Mouse (Mus musculus) C2C12 (cell line): ENCODE results near the gene Rbm28. TPM values are rescaled to one million over a fixed set of nuclear protein-coding genes. Genes with fewer than 3 reads are reported as not detected.
A peak's percentile ranks its signal among the peaks of the same experiment; 100 is the strongest.

Source experiments
- H3K27me3 ChIP-seq: one replicate; pipeline ENCODE4 v1.6.1; 2011; ENCODE audit not compliant: control insufficient read depth, insufficient read depth, insufficient read length
- H3K36me3 ChIP-seq: one replicate; pipeline ENCODE4 v1.6.1; 2011; ENCODE audit not compliant: control insufficient read depth, insufficient read depth
- H3K4me3 ChIP-seq: one replicate; pipeline ENCODE4 v1.5.1; 2011; ENCODE audit warnings: mild to moderate bottlenecking, control low read depth; ENCODE audit not compliant: poor library complexity, insufficient read depth, severe bottlenecking
- H3K79me2 ChIP-seq: one replicate; pipeline ENCODE4 v1.6.1; 2011; ENCODE audit not compliant: control insufficient read depth, insufficient read depth
- H3K79me3 ChIP-seq: one replicate; pipeline ENCODE4 v1.6.1; 2011; ENCODE audit warnings: low read depth, control low read depth
- H3ac ChIP-seq: one replicate; pipeline ENCODE3; 2011; ENCODE audit warnings: low read depth; ENCODE audit not compliant: control insufficient read depth, insufficient read length
- CEBPB ChIP-seq: IDR thresholded peaks from one replicate; pipeline ENCODE4 v1.6.1; 2011; ENCODE audit warnings: low read depth, mild to moderate bottlenecking, control low read depth, moderate library complexity
- CTCF ChIP-seq: IDR thresholded peaks from one replicate; pipeline ENCODE4 v1.5.1; 2011; ENCODE audit not compliant: control insufficient read depth, insufficient read depth, insufficient read length
- FOSL1 ChIP-seq: IDR thresholded peaks from one replicate; pipeline ENCODE4 v1.8.0; 2011; ENCODE audit warnings: mild to moderate bottlenecking, low read length; ENCODE audit not compliant: poor library complexity, insufficient read depth, severe bottlenecking
- MAX ChIP-seq: IDR thresholded peaks from one replicate; pipeline ENCODE4 v1.6.1; 2011; ENCODE audit warnings: mild to moderate bottlenecking, control low read depth
- MYOD1 ChIP-seq: IDR thresholded peaks from one replicate; pipeline ENCODE4 v1.6.1; 2011; ENCODE audit warnings: low read depth; ENCODE audit not compliant: control insufficient read depth, insufficient read length
- MYOG ChIP-seq: IDR thresholded peaks from one replicate; pipeline ENCODE4 v1.6.1; 2011; ENCODE audit not compliant: control insufficient read depth, insufficient read length; ENCODE audit errors: extremely low read depth
- USF1 ChIP-seq: IDR thresholded peaks from one replicate; pipeline ENCODE4 v1.6.1; 2011; ENCODE audit warnings: low read depth, mild to moderate bottlenecking, control low read depth, moderate library complexity
- microRNA-seq: library from miRNA; unstranded; fragments of <30 nt; microRNA quantifications from one replicate; pipeline ENCODE4, GENCODE M21; 2019; ENCODE audit warnings: borderline microRNAs expressed
- polyA plus RNA-seq: library from polyadenylated mRNA; unstranded; fragments of >200 nt; fragmentation: generic; extraction: Trizol; gene quantifications from one replicate; pipeline ENCODE4 v1.2.1, GENCODE M21; 2012; ENCODE audit warnings: missing spikeins

Gene Rbm28
- polyA plus RNA-seq, 1 experiment, result 18.2 TPM

- TF ChIP-seq MYOG (no peak), FOSL1 (peak; percentile 2), MYOD1 (no peak)
- H3K4me3 ChIP-seq, result no peak overlapping the region
- H3K27me3 ChIP-seq, result peaks cover 32% of the 10 kb centered on the region
- no peak overlapping the region for H3ac ChIP-seq
- no peaks in the 10 kb centered on the region for H3K36me3 ChIP-seq
- H3K79me3 ChIP-seq, result no peaks in the 10 kb centered on the region
- H3K79me2 ChIP-seq, result no peaks in the 10 kb centered on the region
Measured at GRCm38 (mm10) chr6:29082776-29083354, 81.9 kb downstream of the Rbm28 start.

GRCm38 (mm10) chr6:29081826-29082363 lies 82.9 kb downstream of the Rbm28 start:
- TF ChIP-seq CEBPB (no peak), USF1 (no peak), CTCF (no peak), MYOD1 (no peak), FOSL1 (no peak), MYOG (no peak), MAX (no peak)
- peaks cover 37% of the 10 kb centered on the region for H3K27me3 ChIP-seq
- no peak overlapping the region for H3ac ChIP-seq
- H3K4me3 ChIP-seq, result no peak overlapping the region
- H3K79me2 ChIP-seq, result no peaks in the 10 kb centered on the region
- no peaks in the 10 kb centered on the region for H3K79me3 ChIP-seq
- H3K36me3 ChIP-seq, result no peaks in the 10 kb centered on the region

GRCm38 (mm10) chr6:29079291-29079690 lies 85.5 kb downstream of the Rbm28 start:
- H3K79me3 ChIP-seq, result no peaks in the 10 kb centered on the region
- H3ac ChIP-seq, result no peak overlapping the region
- no peak for TF ChIP-seq MAX
- no peak for TF ChIP-seq MYOG
- no peaks in the 10 kb centered on the region for H3K79me2 ChIP-seq
- H3K27me3 ChIP-seq, result peaks cover 23% of the 10 kb centered on the region
- no peaks in the 10 kb centered on the region for H3K36me3 ChIP-seq
- H3K4me3 ChIP-seq, result no peak overlapping the region

GRCm38 (mm10) chr6:29074133-29074469 lies 90.7 kb downstream of the Rbm28 start:
- Histone ChIP-seq H3K4me3 (no peak overlapping the region), H3ac (no peak overlapping the region)
- TF ChIP-seq USF1 (no peak), MYOD1 (no peak), FOSL1 (no peak), MAX (no peak), CEBPB (no peak), CTCF (no peak), MYOG (no peak)

More at GRCm38 (mm10) chr6:29074133-29074469, 90.7 kb downstream of the Rbm28 start:
- Histone ChIP-seq H3K79me3 (no peaks in the 10 kb centered on the region), H3K36me3 (no peaks in the 10 kb centered on the region), H3K27me3 (peaks cover 39% of the 10 kb centered on the region), H3K79me2 (no peaks in the 10 kb centered on the region)

Small RNA genes within 50 kb of the gene (microRNA-seq; reads per million reads assigned to microRNA genes)
- gene Gm24303, result not detected

Other genes starting within 250 kb of the Rbm28 start
- gene Lep, start 104.8 kb downstream of the Rbm28 start, polyA plus RNA-seq, result not detected
- gene Prrt4, start 14.6 kb upstream of the Rbm28 start, polyA plus RNA-seq, result 0.09 TPM
- gene Impdh1, start 51.4 kb upstream of the Rbm28 start, polyA plus RNA-seq, result 65.9 TPM
- gene Hilpda, start 107.5 kb upstream of the Rbm28 start, polyA plus RNA-seq, result 33.9 TPM
- 0.19 TPM for gene Fam71f2, start 114.6 kb upstream of the Rbm28 start, polyA plus RNA-seq
- gene Fam71f1, start 154.1 kb upstream of the Rbm28 start, polyA plus RNA-seq, result 0.22 TPM
- 169 TPM for gene Calu, start 183.1 kb upstream of the Rbm28 start, polyA plus RNA-seq
- 0.06 TPM for gene Opn1sw, start 223.5 kb upstream of the Rbm28 start, polyA plus RNA-seq
- 8.1 TPM for gene Ccdc136, start 231.3 kb upstream of the Rbm28 start, polyA plus RNA-seq